Mouse (Mus musculus): ENCODE results near the gene Rab11fip4. TPM values are rescaled to one million over a fixed set of nuclear protein-coding genes. Genes with fewer than 3 reads are reported as not detected.
A peak's percentile ranks its signal among the peaks of the same experiment; 100 is the strongest.

The Rab11fip4 gene
- total and polyA plus RNA-seq, 3 experiments = 13.2 to 41.6 (median 26.6) TPM

- Histone ChIP-seq H3K4me1 (ENCODE audit: control insufficient read depth in 1 of 2, insufficient read depth in 2 of 2) (peaks cover 8 to 46% of the 10 kb centered on the region in 2 experiments), H3K27ac (ENCODE audit: insufficient read depth, low read depth) (no peak overlapping the region), H3K9me3 (replicated peaks; ENCODE audit: low read length) (no peaks in the 10 kb centered on the region), H3K4me2 (ENCODE audit: insufficient read depth, low read depth, poor library complexity, severe bottlenecking) (peak overlapping the region; percentile 75), H3K27me3 (replicated peaks) (peaks cover 7% of the 10 kb centered on the region), H3K79me2 (replicated peaks; ENCODE audit: control insufficient read depth, extremely low read depth, insufficient read depth, poor library complexity, severe bottlenecking) (no peaks in the 10 kb centered on the region), H3K4me3 (replicated peaks in 1 of 3; ENCODE audit: low read depth in 2 of 3, low read length in 2 of 3, poor library complexity in 1 of 3) (peak overlapping the region; percentile 70 to 74 (median 73)), H3K36me3 (replicated peaks in 1 of 2; ENCODE audit: control insufficient read depth in 1 of 2, insufficient read depth in 1 of 2, low read length in 1 of 2) (peaks cover 0 to 24% of the 10 kb centered on the region in 2 experiments), H3K9ac (ENCODE audit: insufficient read depth, low read depth) (peak overlapping the region; percentile 36; the same call in 1 of the 2 replicates)
- TF ChIP-seq MAZ (IDR thresholded peaks at IDR 0.05; ENCODE audit: low read depth, low read length) (no peak), HCFC1 (IDR thresholded peaks at IDR 0.05; ENCODE audit: low read depth, low read length) (no peak), MXI1 (IDR thresholded peaks at IDR 0.05; ENCODE audit: low read depth, low read length) (0 out of 2 replicates have a peak, but pooled peaks have one; percentile 3)
- DNase-seq (ENCODE audit: extremely low read depth) = no peak
- dilution Hi-C loops (cut with MboI; ENCODE audit: extremely low pct_ligation_motif_present, extremely low pct_unique_long_range_greater_than_20kb, low sequenced_read_pairs) (no loop called here), in situ Hi-C loops (cut with MboI; ENCODE audit: low pct_ligation_motif_present, low pct_unique_long_range_greater_than_20kb, low sequenced_read_pairs) (no loop called here)
These were observed 120.9 kb downstream of the Rab11fip4 start for GRCm38 (mm10) chr11:79711766-79712369.

DNA sequence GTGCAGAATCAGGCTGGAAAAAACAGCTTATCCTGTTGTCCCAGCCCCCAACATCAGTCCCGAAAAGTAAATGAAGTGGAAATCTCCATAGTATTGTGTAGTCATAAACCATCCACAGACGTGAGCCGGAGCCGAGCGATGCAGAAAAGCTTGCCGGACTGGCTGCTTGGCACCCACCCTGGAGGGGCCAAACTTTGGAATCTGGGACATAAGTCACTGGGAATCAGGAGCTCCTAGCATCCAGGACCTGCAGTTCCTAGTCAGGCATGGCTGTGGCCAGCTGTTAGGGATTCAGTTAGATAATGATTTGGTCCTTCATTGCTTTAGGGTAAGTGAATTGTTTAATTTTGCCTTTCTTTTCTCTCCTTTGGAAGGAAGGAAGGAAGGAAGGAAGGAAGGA lies 122.2 kb downstream of the Rab11fip4 start:
- Histone ChIP-seq H3K9me3 (replicated peaks; ENCODE audit: low read length) (no peaks in the 10 kb centered on the region), H3K9ac (ENCODE audit: insufficient read depth, low read depth) (no peak overlapping the region), H3K79me2 (replicated peaks; ENCODE audit: control insufficient read depth, extremely low read depth, insufficient read depth, poor library complexity, severe bottlenecking) (no peaks in the 10 kb centered on the region), H3K4me2 (ENCODE audit: insufficient read depth, low read depth, poor library complexity, severe bottlenecking) (no peak overlapping the region), H3K36me3 (replicated peaks in 1 of 2; ENCODE audit: control insufficient read depth in 1 of 2, insufficient read depth in 1 of 2, low read length in 1 of 2) (peaks cover 0 to 26% of the 10 kb centered on the region in 2 experiments), H3K27ac (ENCODE audit: insufficient read depth, low read depth) (no peak overlapping the region), H3K4me3 (replicated peaks in 1 of 3; ENCODE audit: low read depth in 2 of 3, low read length in 2 of 3, poor library complexity in 1 of 3) (peak overlapping the region in 1 of 3 experiments; percentile 73), H3K27me3 (replicated peaks) (peaks cover 7% of the 10 kb centered on the region), H3K4me1 (ENCODE audit: control insufficient read depth in 1 of 2, insufficient read depth in 2 of 2) (peaks cover 17 to 59% of the 10 kb centered on the region in 2 experiments)
- dilution Hi-C loops (cut with MboI; ENCODE audit: extremely low pct_ligation_motif_present, extremely low pct_unique_long_range_greater_than_20kb, low sequenced_read_pairs) = no loop called here
- in situ Hi-C loops (cut with MboI; ENCODE audit: low pct_ligation_motif_present, low pct_unique_long_range_greater_than_20kb, low sequenced_read_pairs) = no loop called here
- TF ChIP-seq MAFK (IDR thresholded peaks at IDR 0.05; ENCODE audit: insufficient replicate concordance, low read length) = no peak
- TF ChIP-seq HCFC1 (IDR thresholded peaks at IDR 0.05; ENCODE audit: low read depth, low read length) = no peak
- no peak for TF ChIP-seq EP300 (IDR thresholded peaks at IDR 0.05; ENCODE audit: low read length)
- no peak for TF ChIP-seq E2F4 (IDR thresholded peaks at IDR 0.05; ENCODE audit: insufficient replicate concordance, low read depth, low read length)
- TF ChIP-seq SMC3 (IDR thresholded peaks at IDR 0.05; ENCODE audit: low read depth, low read length) = no peak
- no peak for TF ChIP-seq CHD2 (IDR thresholded peaks at IDR 0.05; ENCODE audit: low read length)
- TF ChIP-seq ELF1 (IDR thresholded peaks at IDR 0.05; ENCODE audit: low read depth, low read length) = no peak
- no peak for TF ChIP-seq ZMIZ1 (IDR thresholded peaks at IDR 0.05; ENCODE audit: low read depth, low read length)
- no peak for TF ChIP-seq SIN3A (IDR thresholded peaks at IDR 0.05; ENCODE audit: low read length)
- no peak for TF ChIP-seq ETS1 (conservative IDR thresholded peaks at IDR 0.05; ENCODE audit: low read depth, low read length)
- no peak for TF ChIP-seq MXI1 (IDR thresholded peaks at IDR 0.05; ENCODE audit: low read depth, low read length)
- TF ChIP-seq NELFE (IDR thresholded peaks at IDR 0.05; ENCODE audit: low read depth, low read length) = no peak
- no peak for DNase-seq (ENCODE audit: extremely low read depth)

Data from CH12.LX (cell line).